Mouse (Mus musculus) embryonic facial prominence, embryonic 15.5 days (tissue): Measurements from ENCODE around the gene Rnase11. TPM values are rescaled to one million over a fixed set of nuclear protein-coding genes. Genes with fewer than 3 reads are reported as not detected.

Source experiments
- ATAC-seq: fragments of 200-750 bp; cut with Nextera tagmentation; 2 replicates; pipeline ENCODE4 v1.8.0; 2017; ENCODE audit warnings: low read depth, moderate TSS enrichment; ENCODE audit not compliant: insufficient number of reproducible peaks, low FRiP score, low TSS enrichment
- H3K27ac ChIP-seq: fragments of 300-500 bp; sonication (generic); replicated peaks from 2 replicates; pipeline ENCODE4 v1.5.1; 2015; ENCODE audit warnings: mild to moderate bottlenecking, inconsistent platforms
- H3K27me3 ChIP-seq: fragments of 300-500 bp; sonication (generic); 2 replicates; pipeline ENCODE4 v1.6.1; 2015; ENCODE audit warnings: inconsistent platforms
- H3K36me3 ChIP-seq: fragments of 300-500 bp; sonication (generic); 2 replicates; pipeline ENCODE4 v1.6.1; 2015; ENCODE audit warnings: mild to moderate bottlenecking, inconsistent platforms
- H3K4me1 ChIP-seq: fragments of 300-500 bp; sonication (generic); 2 replicates; pipeline ENCODE4 v1.6.1; 2015; ENCODE audit warnings: inconsistent platforms
- H3K4me2 ChIP-seq: fragments of 300-500 bp; sonication (generic); replicated peaks from 2 replicates; pipeline ENCODE4 v1.6.1; 2015; ENCODE audit warnings: mild to moderate bottlenecking, inconsistent platforms
- H3K4me3 ChIP-seq: fragments of 300-500 bp; sonication (generic); replicated peaks from 2 replicates; pipeline ENCODE4 v1.5.1; 2015; ENCODE audit warnings: mild to moderate bottlenecking, inconsistent platforms
- H3K9ac ChIP-seq: fragments of 300-500 bp; sonication (generic); 2 replicates; pipeline ENCODE4 v1.6.1; 2015; ENCODE audit warnings: inconsistent platforms
- H3K9me3 ChIP-seq: fragments of 300-500 bp; sonication (generic); replicated peaks from 2 replicates; pipeline ENCODE4 v1.6.1; 2016; ENCODE audit warnings: inconsistent platforms
- WGBS: fragments of 180-500 bp; shearing (Covaris S2); methylation state at CpG from one replicate; pipeline ENCODE4 v1.1.7; 2015; 5-methylcytosine and 5-hydroxymethylcytosine counted together
- polyA plus RNA-seq: library from polyadenylated mRNA; unstranded; fragments of >200 nt; fragmentation: Nextera tagmentation; extraction: Ambion mirVana; gene quantifications from 2 replicates; pipeline ENCODE4 v1.2.1, GENCODE M21; 2015

Gene Rnase11
- polyA plus RNA-seq, 1 experiment from 2014 or later = not detected

DNA sequence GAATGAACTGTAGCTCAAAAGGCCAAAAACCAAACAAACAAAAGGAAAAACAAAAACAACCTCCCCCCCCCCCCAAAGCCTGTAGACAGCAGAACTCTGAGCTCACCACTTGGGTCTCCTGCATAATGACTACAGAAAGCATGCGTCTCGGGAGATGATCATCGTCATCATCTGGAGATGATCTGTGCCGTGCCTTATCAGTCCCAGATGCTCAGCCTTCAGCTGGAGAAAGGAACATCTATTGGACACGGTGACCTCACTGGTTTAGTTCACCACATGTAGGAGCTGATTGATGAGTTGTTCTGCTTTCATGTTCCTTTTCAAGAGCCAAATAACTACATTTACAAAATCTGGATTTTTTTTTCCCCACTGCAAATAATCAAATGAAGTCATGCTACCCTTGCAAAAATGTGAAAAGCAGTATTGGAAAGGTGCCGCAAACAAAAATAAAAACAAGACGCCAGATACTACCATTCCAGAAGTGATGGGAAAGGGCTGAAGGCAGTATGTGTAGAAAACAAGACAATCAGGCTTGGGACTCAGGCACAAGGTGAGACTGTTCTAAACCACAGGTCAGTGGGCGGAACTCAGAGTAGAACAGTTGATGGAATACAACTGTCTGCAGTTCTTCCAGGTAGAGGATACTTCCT lies 42.7 kb downstream of the Rnase11 start, which contains the start of gene Rnase10:
Rnase10 (plus strand) TSS at position 600 of the 650 bp plus-strand sequence.
- no peak within 1 kb of the TSS for H3K9ac ChIP-seq
- H3K27ac ChIP-seq = peak within 1 kb of the TSS; percentile 96
- no peaks in the 10 kb centered on the region for H3K9me3 ChIP-seq
- H3K36me3 ChIP-seq = no peaks in the 10 kb centered on the region
- H3K27me3 ChIP-seq = no peaks in the 10 kb centered on the region
- H3K4me1 ChIP-seq = peaks cover 28% of the 10 kb centered on the region
- H3K4me3 ChIP-seq = no peak within 1 kb of the TSS
- WGBS = 44% methylated on average over 8 of the region's 8 CpGs
- peak; percentile 80 for ATAC-seq
- no peak within 1 kb of the TSS; the same call in 1 of the 2 replicates for H3K4me2 ChIP-seq

Other genes with a start within 250 kb of the Rnase11 start
- gene Ccnb1ip1, start 242.4 kb downstream of the Rnase11 start, polyA plus RNA-seq = not detected in 2 replicates
- gene Parp2, start 242.3 kb downstream of the Rnase11 start, polyA plus RNA-seq = 58.4 and 59.3 TPM in 2 replicates
- gene Tep1, start 179.6 kb downstream of the Rnase11 start, polyA plus RNA-seq = 5.2 and 7.1 TPM in 2 replicates
- gene Klhl33, start 152.7 kb downstream of the Rnase11 start, polyA plus RNA-seq = 0.24 and 0.45 TPM in 2 replicates
- 155 and 158 TPM in 2 replicates for gene Osgep, start 125.3 kb downstream of the Rnase11 start, polyA plus RNA-seq
- 187 and 190 TPM in 2 replicates for gene Apex1, start 125.2 kb downstream of the Rnase11 start, polyA plus RNA-seq
- gene Pip4p1, start 119.3 kb downstream of the Rnase11 start, polyA plus RNA-seq = 53.8 and 57.4 TPM in 2 replicates
- 55.5 and 56.7 TPM in 2 replicates for gene Pnp, start 119.1 kb downstream of the Rnase11 start, polyA plus RNA-seq
- gene Gm49342, start 105.6 kb downstream of the Rnase11 start, polyA plus RNA-seq = not detected in 2 replicates
- 0.25 and 0.85 TPM in 2 replicates for gene Pnp2, start 94.2 kb downstream of the Rnase11 start, polyA plus RNA-seq
- 0.52 and 0.54 TPM in 2 replicates for gene Rnase10, start 42.4 kb downstream of the Rnase11 start, polyA plus RNA-seq
- gene Rnase9, start 8.3 kb downstream of the Rnase11 start, polyA plus RNA-seq = not detected in 2 replicates
- gene Rnase12, start 7.5 kb upstream of the Rnase11 start, polyA plus RNA-seq = 0.43 and 0.56 TPM in 2 replicates
- not detected in 2 replicates for gene Olfr750, start 24.3 kb upstream of the Rnase11 start, polyA plus RNA-seq
- 55.5 and 57.1 TPM in 2 replicates for gene Rnase4, start 40.9 kb upstream of the Rnase11 start, polyA plus RNA-seq
- gene Ang, start 41.0 kb upstream of the Rnase11 start, polyA plus RNA-seq = 8.2 and 11.0 TPM in 2 replicates
- not detected in 2 replicates for gene Eddm3b, start 64.3 kb upstream of the Rnase11 start, polyA plus RNA-seq
- gene Rnase6, start 73.7 kb upstream of the Rnase11 start, polyA plus RNA-seq = 0.92 and 2.0 TPM in 2 replicates
- gene Rnase1, start 96.6 kb upstream of the Rnase11 start, polyA plus RNA-seq = 2.9 and 3.2 TPM in 2 replicates
- not detected in 2 replicates for gene Rnase2b, start 112.1 kb upstream of the Rnase11 start, polyA plus RNA-seq
- gene Ang2, start 149.0 kb upstream of the Rnase11 start, polyA plus RNA-seq = 0.19 TPM in 1 of 2 replicates, not detected in the other
- gene Ear14, start 153.2 kb upstream of the Rnase11 start, polyA plus RNA-seq = not detected in 2 replicates
- not detected in 2 replicates for gene Rnase2a, start 205.9 kb upstream of the Rnase11 start, polyA plus RNA-seq